ENCODE assay signal across 20 mouse cellular contexts in genomic region chr10:105802132-105802531, GRCm38 (mm10). TPM values are rescaled to one million over a fixed set of nuclear protein-coding genes. Genes with fewer than 3 reads are reported as not detected.
DNase-seq lines count a peak whose midpoint lies in the region; ATAC-seq and TF ChIP-seq lines count a peak whose summit lies in the region.
"Had no signal": no experiment of that assay in that cellular context is flagged by ENCODE, and none has a peak within 500 bp of the region (broad histone marks: within the 10 kb centered on the region; RNA-seq: fewer than 3 reads in every experiment).

No protein-coding gene starts in this region.

- H3K27me3 ChIP-seq in midbrain, embryonic 11.5 days (ENCODE audit: control insufficient read depth, insufficient read depth, low read length), result no peaks in the 10 kb centered on the region
- no peaks in the 10 kb centered on the region for H3K27me3 ChIP-seq in midbrain, embryonic 16.5 days (ENCODE audit: control insufficient read depth, insufficient read depth, low read depth, low read length)
- no peaks in the 10 kb centered on the region for H3K27me3 ChIP-seq in G1E (ENCODE audit: insufficient read depth, low read length)
- no peaks in the 10 kb centered on the region for H3K27me3 ChIP-seq in limb, embryonic 12.5 days
- H3K27me3 ChIP-seq: forebrain, embryonic 15.5 days; heart, embryonic 15.5 days; hindbrain, embryonic 13.5 days had no signal

- no peaks in the 10 kb centered on the region for H3K4me1 ChIP-seq in midbrain, embryonic 11.5 days (ENCODE audit: control insufficient read depth, insufficient read depth, low read length)
- no peaks in the 10 kb centered on the region for H3K4me1 ChIP-seq in midbrain, embryonic 16.5 days (ENCODE audit: control insufficient read depth, insufficient read depth, low read length)
- H3K4me1 ChIP-seq in G1E (ENCODE audit: insufficient read depth, low read depth, low read length), result peaks cover 25% of the 10 kb centered on the region
- peaks cover 21% of the 10 kb centered on the region for H3K4me1 ChIP-seq in limb, embryonic 12.5 days (replicated peaks)
- H3K4me1 ChIP-seq: forebrain, embryonic 15.5 days; heart, embryonic 15.5 days; hindbrain, embryonic 13.5 days had no signal

- no peak overlapping the region for H3K27ac ChIP-seq in midbrain, embryonic 11.5 days (ENCODE audit: low read depth, low read length)
- H3K27ac ChIP-seq in midbrain, embryonic 16.5 days (ENCODE audit: low read length), result no peak overlapping the region
- H3K27ac ChIP-seq in limb, embryonic 12.5 days, result peak overlapping the region; percentile 79
- H3K27ac ChIP-seq: forebrain, embryonic 15.5 days; heart, adult 2 months; heart, embryonic 15.5 days; hindbrain, embryonic 13.5 days; hindbrain, postnatal 0 days had no signal

- WGBS in midbrain, embryonic 11.5 days, result 96% methylated on average over 6 of the region's 6 CpGs
- 93% methylated on average over 6 of the region's 6 CpGs for WGBS in midbrain, embryonic 16.5 days
- WGBS in limb, embryonic 12.5 days, result 84% methylated on average over 6 of the region's 6 CpGs

- TF ChIP-seq CTCF in G1E (IDR thresholded peaks at IDR 0.05; ENCODE audit: low read depth, low read length), result no peak

- H3K4me2 ChIP-seq in midbrain, embryonic 11.5 days, result no peak overlapping the region
- H3K4me2 ChIP-seq in midbrain, embryonic 16.5 days (ENCODE audit: low read length), result no peak overlapping the region
- no peak overlapping the region for H3K4me2 ChIP-seq in limb, embryonic 12.5 days
- H3K4me2 ChIP-seq: forebrain, embryonic 15.5 days; heart, embryonic 11.5 days; heart, embryonic 15.5 days; hindbrain, embryonic 13.5 days had no signal

- no peak overlapping the region for H3K4me3 ChIP-seq in midbrain, embryonic 11.5 days (ENCODE audit: low read depth, low read length)
- no peak overlapping the region for H3K4me3 ChIP-seq in midbrain, embryonic 16.5 days (ENCODE audit: low read depth, low read length)
- no peak overlapping the region for H3K4me3 ChIP-seq in G1E (ENCODE audit: low read depth, low read length)
- no peak overlapping the region for H3K4me3 ChIP-seq in limb, embryonic 12.5 days (replicated peaks)
- H3K4me3 ChIP-seq: forebrain, embryonic 15.5 days; heart, adult 2 months; heart, embryonic 15.5 days; hindbrain, embryonic 13.5 days had no signal

- peak; percentile 64 for DNase-seq in midbrain, embryonic 11.5 days (ENCODE audit: low spot score, missing footprints)
- peak; percentile 14 for DNase-seq in G1E (ENCODE audit: low spot score)
- peak; percentile 48 for DNase-seq in brain, adult 2 months (ENCODE audit: low read depth, low spot score)
- DNase-seq in adrenal gland, adult 2 months, result no peak
- no peak for DNase-seq in cerebellum, adult 8-10 months
- DNase-seq: adrenal gland, postnatal 25 days; cerebellum, adult 11-12 months; cerebellum, adult 9-11 months; cerebellum, postnatal 36 days; gastrocnemius, postnatal 14 days; heart, adult 2 months; heart, postnatal 14 days; kidney, adult 11 months had no signal

- H3K9ac ChIP-seq in midbrain, embryonic 11.5 days (ENCODE audit: low read length), result no peak overlapping the region
- no peak overlapping the region for H3K9ac ChIP-seq in midbrain, embryonic 16.5 days (ENCODE audit: low read depth, low read length)
- H3K9ac ChIP-seq in limb, embryonic 12.5 days (replicated peaks), result no peak overlapping the region
- H3K9ac ChIP-seq: forebrain, embryonic 15.5 days; heart, embryonic 15.5 days; hindbrain, embryonic 13.5 days had no signal

- H3K9me3 ChIP-seq in midbrain, embryonic 11.5 days (ENCODE audit: control insufficient read depth, low read length), result no peaks in the 10 kb centered on the region
- no peaks in the 10 kb centered on the region for H3K9me3 ChIP-seq in midbrain, embryonic 16.5 days (replicated peaks; ENCODE audit: control insufficient read depth, low read length, poor library complexity, severe bottlenecking)
- no peaks in the 10 kb centered on the region for H3K9me3 ChIP-seq in G1E (replicated peaks)
- H3K9me3 ChIP-seq in limb, embryonic 12.5 days, result no peaks in the 10 kb centered on the region
- H3K9me3 ChIP-seq: forebrain, embryonic 15.5 days; heart, embryonic 15.5 days; hindbrain, embryonic 13.5 days had no signal

- no peaks in the 10 kb centered on the region for H3K36me3 ChIP-seq in midbrain, embryonic 11.5 days (ENCODE audit: control insufficient read depth, insufficient read depth, low read length)
- H3K36me3 ChIP-seq in midbrain, embryonic 16.5 days (ENCODE audit: control insufficient read depth, insufficient read depth, low read length), result no peaks in the 10 kb centered on the region
- H3K36me3 ChIP-seq in G1E (replicated peaks), result peaks cover 34% of the 10 kb centered on the region
- H3K36me3 ChIP-seq in limb, embryonic 12.5 days, result no peaks in the 10 kb centered on the region
- H3K36me3 ChIP-seq: forebrain, embryonic 15.5 days; heart, embryonic 15.5 days; hindbrain, embryonic 13.5 days had no signal

- no peak for ATAC-seq in midbrain, embryonic 11.5 days (ENCODE audit: low FRiP score)
- no peak for ATAC-seq in midbrain, embryonic 16.5 days
- ATAC-seq in G1E (ENCODE audit: extremely low read depth, insufficient number of reproducible peaks, low FRiP score, poor library complexity, severe bottlenecking), result peak; percentile 29
- ATAC-seq in limb, embryonic 12.5 days (ENCODE audit: insufficient number of reproducible peaks, insufficient read depth, low FRiP score, low TSS enrichment, low read depth), result no peak
- ATAC-seq: forebrain, embryonic 15.5 days; hindbrain, postnatal 0 days had no signal

RNA-seq across cellular contexts. Expression of gene Ccdc59, which starts 38.7 kb away (rescaled TPM):
- polyA plus RNA-seq in midbrain, embryonic 11.5 days (2014; fragmentation: Nextera tagmentation; extraction: Ambion mirVana), result 55.3 and 62.6 TPM in 2 replicates
- polyA plus RNA-seq in midbrain, embryonic 16.5 days (2015; fragmentation: Nextera tagmentation; extraction: Ambion mirVana), result 40.3 and 46.8 TPM in 2 replicates
- total RNA-seq in G1E (2014; fragmentation: Nextera tagmentation) (75.2 and 123 TPM in 2 replicates), G1E (2017) (31.1 and 36.2 TPM in 2 replicates)
- polyA plus RNA-seq in G1E (2012), result 13.7 and 15.1 TPM in 2 replicates
- polyA plus RNA-seq in limb, embryonic 12.5 days (2016; fragmentation: Nextera tagmentation; extraction: Ambion mirVana), result 68.0 and 69.0 TPM in 2 replicates
- 10 to 100 TPM; 17.5 to 18.4 TPM for total RNA-seq in adrenal gland, adult 2 months (2021)
- polyA plus RNA-seq in adrenal gland, adult 2 months (2012; rRNA removed), result 3.9 and 5.6 TPM in 2 replicates

RNA-seq across cellular contexts. Expression of gene Mettl25, which starts 39.0 kb away (rescaled TPM):
- 14.4 and 15.8 TPM in 2 replicates for polyA plus RNA-seq in midbrain, embryonic 11.5 days (2014; fragmentation: Nextera tagmentation; extraction: Ambion mirVana)
- 15.5 and 15.8 TPM in 2 replicates for polyA plus RNA-seq in midbrain, embryonic 16.5 days (2015; fragmentation: Nextera tagmentation; extraction: Ambion mirVana)
- total RNA-seq in G1E (2014; fragmentation: Nextera tagmentation), result 10.2 and 12.1 TPM in 2 replicates
- total RNA-seq in G1E (2017), result 17.9 and 21.7 TPM in 2 replicates
- 3.8 and 5.0 TPM in 2 replicates for polyA plus RNA-seq in G1E (2012)
- 12.7 and 14.2 TPM in 2 replicates for polyA plus RNA-seq in limb, embryonic 12.5 days (2016; fragmentation: Nextera tagmentation; extraction: Ambion mirVana)
- total RNA-seq in adrenal gland, adult 2 months (2021), result 1 to 10 TPM; 6.5 to 7.4 TPM
- 6.1 and 10.0 TPM in 2 replicates for polyA plus RNA-seq in adrenal gland, adult 2 months (2012; rRNA removed)

Comparison
In these comparisons a context has a peak if more than half of its experiments do, and no peak if none do; other contexts are left out.
1. DNase-seq: peak in midbrain, embryonic 11.5 days (single experiment), G1E (single experiment) and brain, adult 2 months (single experiment); none in adrenal gland, adult 2 months (single experiment) and cerebellum, adult 8-10 months (single experiment).